9 mouse cellular contexts compared by ENCODE assay signal in genomic region chr16:84559569-84560278, GRCm38 (mm10). TPM values are rescaled to one million over a fixed set of nuclear protein-coding genes. Genes with fewer than 3 reads are reported as not detected.
DNase-seq lines count a peak whose midpoint lies in the region; ATAC-seq and TF ChIP-seq lines count a peak whose summit lies in the region.
"Had no signal": no experiment of that assay in that cellular context is flagged by ENCODE, and none has a peak within 500 bp of the region (broad histone marks: within the 10 kb centered on the region; RNA-seq: fewer than 3 reads in every experiment).

No protein-coding gene starts in this region.

- no peaks in the 10 kb centered on the region for H3K9me3 ChIP-seq in liver, embryonic 14.5 days (ENCODE audit: control insufficient read depth, low read length)

- H3K4me1 ChIP-seq in liver, embryonic 14.5 days (replicated peaks; ENCODE audit: control insufficient read depth in 2 of 2, insufficient read depth in 2 of 2, low read length in 1 of 2): no peaks in the 10 kb centered on the region

- WGBS in liver, embryonic 14.5 days (ENCODE audit: insufficient replicate concordance): 31% methylated on average over 9 of the region's 9 CpGs

- no peak overlapping the region for H3K9ac ChIP-seq in liver, embryonic 14.5 days (replicated peaks)

- H3K4me2 ChIP-seq in liver, embryonic 14.5 days (ENCODE audit: low read depth): no peak overlapping the region

- no peak for TF ChIP-seq EP300 in liver, embryonic 14.5 days (IDR thresholded peaks at IDR 0.05; ENCODE audit: low read depth)

- H3K27me3 ChIP-seq in liver, embryonic 14.5 days (ENCODE audit: control insufficient read depth, insufficient read depth, low read length): no peaks in the 10 kb centered on the region

- H3K4me3 ChIP-seq in liver, embryonic 14.5 days (ENCODE audit: insufficient read depth in 1 of 2, low read depth in 2 of 2, low read length in 2 of 2): no peak overlapping the region

- TF ChIP-seq CTCF in liver, embryonic 14.5 days (IDR thresholded peaks at IDR 0.05; ENCODE audit: low read depth): peak; percentile 56

- no peak for ATAC-seq in liver, embryonic 14.5 days (ENCODE audit: insufficient read depth)
- peak; percentile 81 for ATAC-seq in megakaryocyte progenitor cell, adult 5-6 weeks (replicated peaks; ENCODE audit: poor library complexity)
- no peak for ATAC-seq in megakaryocyte-erythroid progenitor cell, adult 5-6 weeks (replicated peaks; ENCODE audit: low FRiP score, low TSS enrichment, poor library complexity, severe bottlenecking)

- DNase-seq in cerebellum, adult 9-10 months: peak; percentile 13
- DNase-seq in cerebellum, postnatal 36 days: no peak
- DNase-seq in liver, embryonic 14.5 days (ENCODE audit: low read depth in 3 of 3, low spot score in 3 of 3): no peak
- DNase-seq in liver: no peak
- peak; percentile 7 for DNase-seq in c-Kit-positive CD71-positive TER-119-positive erythroid progenitor cells, embryonic 14.5 days (ENCODE audit: low spot score)
- DNase-seq in kidney, adult 9 months: no peak

- H3K36me3 ChIP-seq in liver, embryonic 14.5 days (replicated peaks; ENCODE audit: control insufficient read depth, insufficient read depth, low read depth): no peaks in the 10 kb centered on the region

- no peak overlapping the region for H3K27ac ChIP-seq in liver, embryonic 14.5 days

RNA-seq across cellular contexts. Expression of gene A730009L09Rik, which starts 44.8 kb away (rescaled TPM):
- not detected in 2 replicates for polyA plus RNA-seq in liver, embryonic 14.5 days (2012; rRNA removed)
- polyA plus RNA-seq in liver, embryonic 14.5 days (2014; fragmentation: Nextera tagmentation; extraction: Ambion mirVana): not detected in 2 replicates
- total RNA-seq in megakaryocyte progenitor cell, adult 5-6 weeks (2015): not detected in 2 replicates
- not detected in 2 replicates for total RNA-seq in megakaryocyte progenitor cell, adult 5-6 weeks (2017)
- not detected in 2 replicates for total RNA-seq in megakaryocyte-erythroid progenitor cell, adult 5-6 weeks (2014; fragmentation: Nextera tagmentation)
- not detected in 2 replicates for total RNA-seq in megakaryocyte-erythroid progenitor cell, adult 5-6 weeks (2017)
- polyA plus RNA-seq: intestine, embryonic 14.5 days had no signal

Comparison
In these comparisons a context has a peak if more than half of its experiments do, and no peak if none do; other contexts are left out.
1. DNase-seq: peak in cerebellum, adult 9-10 months (single experiment) and c-Kit-positive CD71-positive TER-119-positive erythroid progenitor cells, embryonic 14.5 days (single experiment); none in cerebellum, postnatal 36 days (0 of 2), liver, embryonic 14.5 days (0 of 3), liver (single experiment) and kidney, adult 9 months (single experiment).